In genomic region chr7:68139384-68139783, GRCm38 (mm10) we compare ENCODE assay signal across 17 mouse cellular contexts.
DNase-seq lines count a peak whose midpoint lies in the region; ATAC-seq and TF ChIP-seq lines count a peak whose summit lies in the region.
"Had no signal": no experiment of that assay in that cellular context is flagged by ENCODE, and none has a peak within 500 bp of the region (broad histone marks: within the 10 kb centered on the region; RNA-seq: fewer than 3 reads in every experiment).

No protein-coding gene starts in this region.

- H3K4me3 ChIP-seq in heart, embryonic 11.5 days (ENCODE audit: low read depth, low read length): no peak overlapping the region
- no peak overlapping the region for H3K4me3 ChIP-seq in kidney, postnatal 0 days (replicated peaks; ENCODE audit: low read depth, low read length)
- no peak overlapping the region for H3K4me3 ChIP-seq in heart, postnatal 0 days (ENCODE audit: low read depth, low read length)
- H3K4me3 ChIP-seq in midbrain, embryonic 11.5 days (ENCODE audit: low read depth, low read length): no peak overlapping the region
- H3K4me3 ChIP-seq: embryonic facial prominence, embryonic 13.5 days; limb, embryonic 15.5 days; neural tube, embryonic 12.5 days; stomach, embryonic 15.5 days had no signal

- peak overlapping the region; percentile 13; the same call in 1 of the 2 replicates for H3K27ac ChIP-seq in heart, embryonic 11.5 days (ENCODE audit: low read depth, low read length)
- 0 out of 2 replicates have a peak overlapping the region, but pooled peaks have one; percentile 21 for H3K27ac ChIP-seq in kidney, postnatal 0 days
- peak overlapping the region; percentile 82 for H3K27ac ChIP-seq in heart, postnatal 0 days (ENCODE audit: low read depth)
- no peak overlapping the region for H3K27ac ChIP-seq in midbrain, embryonic 11.5 days (ENCODE audit: low read depth, low read length)
- H3K27ac ChIP-seq: embryonic facial prominence, embryonic 13.5 days; limb, embryonic 15.5 days; neural tube, embryonic 12.5 days; stomach, embryonic 15.5 days had no signal

- ATAC-seq in heart, embryonic 11.5 days (replicated peaks; ENCODE audit: insufficient number of reproducible peaks, low FRiP score, low TSS enrichment): no peak
- ATAC-seq in kidney, postnatal 0 days (replicated peaks; ENCODE audit: low FRiP score, low read depth): no peak
- ATAC-seq in heart, postnatal 0 days (ENCODE audit: insufficient read depth, low read depth): no peak
- ATAC-seq in midbrain, embryonic 11.5 days (ENCODE audit: low FRiP score): no peak
- no peak for ATAC-seq in frontal cortex, adult (ENCODE audit: low TSS enrichment)
- ATAC-seq: Patski had no signal

- no peak for DNase-seq in heart, postnatal 25 days (ENCODE audit: low spot score)
- DNase-seq in kidney, postnatal 0 days (ENCODE audit: low spot score): peak; percentile 34
- no peak for DNase-seq in kidney, adult 11 months
- DNase-seq in CD4-positive, CD25-positive, alpha-beta regulatory T cell, adult 2 months (ENCODE audit: low read depth, low spot score): peak; percentile 55
- DNase-seq in heart, postnatal 0 days (ENCODE audit: low spot score): no peak
- DNase-seq in midbrain, embryonic 11.5 days (ENCODE audit: low spot score, missing footprints): no peak
- DNase-seq: adrenal gland, postnatal 36 days; cerebellum, adult 8-10 months; gastrocnemius, postnatal 14 days; kidney, postnatal 25 days had no signal

- H3K36me3 ChIP-seq in heart, embryonic 11.5 days (ENCODE audit: control insufficient read depth, insufficient read depth, low read length): no peaks in the 10 kb centered on the region; the same call in 1 of the 2 replicates
- no peaks in the 10 kb centered on the region for H3K36me3 ChIP-seq in kidney, postnatal 0 days (ENCODE audit: insufficient read depth, low read length)
- no peaks in the 10 kb centered on the region for H3K36me3 ChIP-seq in heart, postnatal 0 days (replicated peaks; ENCODE audit: control insufficient read depth, insufficient read depth, low read length)
- no peaks in the 10 kb centered on the region for H3K36me3 ChIP-seq in midbrain, embryonic 11.5 days (ENCODE audit: control insufficient read depth, insufficient read depth, low read length)
- H3K36me3 ChIP-seq: limb, embryonic 15.5 days; neural tube, embryonic 12.5 days; stomach, embryonic 15.5 days had no signal

- intact Hi-C loops in heart, postnatal 25 days (cut with DNase I): no loop called here

- 28% methylated on average over 2 of the region's 2 CpGs for WGBS in heart, embryonic 11.5 days (ENCODE audit: insufficient replicate concordance)
- 60% methylated on average over 2 of the region's 2 CpGs for WGBS in kidney, postnatal 0 days
- 36% methylated on average over 2 of the region's 2 CpGs for WGBS in heart, postnatal 0 days
- WGBS in midbrain, embryonic 11.5 days: 53% methylated on average over 2 of the region's 2 CpGs

- TF ChIP-seq CTCF in kidney, postnatal 0 days (IDR thresholded peaks at IDR 0.05; ENCODE audit: low read depth): no peak
- no peak for TF ChIP-seq CTCF in heart, postnatal 0 days (IDR thresholded peaks at IDR 0.05; ENCODE audit: low read depth)

- peaks cover 34% of the 10 kb centered on the region for H3K4me1 ChIP-seq in heart, embryonic 11.5 days (ENCODE audit: control insufficient read depth, insufficient read depth, low read length)
- peaks cover 9% of the 10 kb centered on the region; the same call in 1 of the 2 replicates for H3K4me1 ChIP-seq in kidney, postnatal 0 days (replicated peaks; ENCODE audit: insufficient read depth, low read length)
- H3K4me1 ChIP-seq in heart, postnatal 0 days (ENCODE audit: control insufficient read depth, insufficient read depth): peaks cover 38% of the 10 kb centered on the region
- no peaks in the 10 kb centered on the region for H3K4me1 ChIP-seq in midbrain, embryonic 11.5 days (ENCODE audit: control insufficient read depth, insufficient read depth, low read length)
- H3K4me1 ChIP-seq: neural tube, embryonic 12.5 days had no signal

- TF ChIP-seq EP300 in heart, postnatal 0 days (IDR thresholded peaks at IDR 0.05; ENCODE audit: low read depth): no peak

- no peak overlapping the region for H3K9ac ChIP-seq in heart, embryonic 11.5 days (ENCODE audit: low read depth, low read length)
- no peak overlapping the region for H3K9ac ChIP-seq in kidney, postnatal 0 days (ENCODE audit: low read depth, low read length)
- 0 out of 2 replicates have a peak overlapping the region, but pooled peaks have one; percentile 13 for H3K9ac ChIP-seq in heart, postnatal 0 days (replicated peaks; ENCODE audit: low read depth, low read length)
- no peak overlapping the region for H3K9ac ChIP-seq in midbrain, embryonic 11.5 days (ENCODE audit: low read length)
- H3K9ac ChIP-seq: embryonic facial prominence, embryonic 13.5 days; limb, embryonic 15.5 days; neural tube, embryonic 12.5 days; stomach, embryonic 15.5 days had no signal

- no peak overlapping the region for H3K4me2 ChIP-seq in heart, embryonic 11.5 days
- H3K4me2 ChIP-seq in kidney, postnatal 0 days (ENCODE audit: low read length): no peak overlapping the region
- peak overlapping the region; percentile 17 for H3K4me2 ChIP-seq in heart, postnatal 0 days (ENCODE audit: low read depth, low read length)
- no peak overlapping the region for H3K4me2 ChIP-seq in midbrain, embryonic 11.5 days
- H3K4me2 ChIP-seq: embryonic facial prominence, embryonic 13.5 days; limb, embryonic 15.5 days; neural tube, embryonic 12.5 days; stomach, embryonic 15.5 days had no signal

- no peaks in the 10 kb centered on the region for H3K9me3 ChIP-seq in heart, embryonic 11.5 days (replicated peaks; ENCODE audit: control insufficient read depth, low read length)
- no peaks in the 10 kb centered on the region for H3K9me3 ChIP-seq in kidney, postnatal 0 days (replicated peaks; ENCODE audit: low read length)
- H3K9me3 ChIP-seq in heart, postnatal 0 days (replicated peaks; ENCODE audit: control insufficient read depth, low read length): no peaks in the 10 kb centered on the region
- H3K9me3 ChIP-seq in midbrain, embryonic 11.5 days (ENCODE audit: control insufficient read depth, low read length): no peaks in the 10 kb centered on the region
- H3K9me3 ChIP-seq: embryonic facial prominence, embryonic 13.5 days; limb, embryonic 15.5 days; neural tube, embryonic 12.5 days; stomach, embryonic 15.5 days had no signal

- no peaks in the 10 kb centered on the region for H3K27me3 ChIP-seq in heart, embryonic 11.5 days (ENCODE audit: control insufficient read depth, insufficient read depth, low read length)
- no peaks in the 10 kb centered on the region for H3K27me3 ChIP-seq in kidney, postnatal 0 days (ENCODE audit: insufficient read depth, low read length)
- no peaks in the 10 kb centered on the region for H3K27me3 ChIP-seq in heart, postnatal 0 days (ENCODE audit: control insufficient read depth, insufficient read depth, low read length)
- no peaks in the 10 kb centered on the region for H3K27me3 ChIP-seq in midbrain, embryonic 11.5 days (ENCODE audit: control insufficient read depth, insufficient read depth, low read length)
- H3K27me3 ChIP-seq: embryonic facial prominence, embryonic 13.5 days; limb, embryonic 15.5 days; neural tube, embryonic 12.5 days; Patski; stomach, embryonic 15.5 days had no signal

Comparison
In these comparisons a context has a peak if more than half of its experiments do, and no peak if none do; other contexts are left out.
1. DNase-seq: peak in kidney, postnatal 0 days (single experiment) and CD4-positive, CD25-positive, alpha-beta regulatory T cell, adult 2 months (single experiment); none in heart, postnatal 25 days (single experiment), kidney, adult 11 months (single experiment), heart, postnatal 0 days (single experiment) and midbrain, embryonic 11.5 days (single experiment).